Mouse (Mus musculus) hematopoietic stem cell, adult 5-6 weeks (primary cell): Measurements from ENCODE around the gene Lrba. TPM values are rescaled to one million over a fixed set of nuclear protein-coding genes. Genes with fewer than 3 reads are reported as not detected.

Experiments
- ATAC-seq, 2 experiments: fragments of 125-278 bp in 1 of 2; replicated peaks in 1 of 2; 2 replicates each; pipeline ENCODE4 v1.8.0; 2016 to 2017; ENCODE audit warnings: inconsistent platforms in 2 of 2, mild to moderate bottlenecking in 2 of 2, moderate number of reproducible peaks in 2 of 2, low read depth in 1 of 2, moderate TSS enrichment in 1 of 2; ENCODE audit not compliant: low FRiP score in 2 of 2, poor library complexity in 2 of 2, severe bottlenecking in 2 of 2, insufficient read depth in 1 of 2, low TSS enrichment in 1 of 2
- total RNA-seq: library from RNA; stranded (forward); fragments of 172-1452, 232-1000 nt; gene quantifications from 2 replicates; pipeline ENCODE4 v1.2.3, GENCODE M21; 2017

The Lrba gene
- total RNA-seq, 1 experiment from 2014 or later, result 51.5 TPM

GRCm38 (mm10) chr3:86541863-86542397, 317.4 kb downstream of the Lrba start:
- ATAC-seq, result no peak

GRCm38 (mm10) chr3:86544785-86545184, 320.3 kb downstream of the Lrba start:
- ATAC-seq, result no peak

GRCm38 (mm10) chr3:86545945-86546344, 321.5 kb downstream of the Lrba start:
- ATAC-seq, result no peak

- ATAC-seq, result peak; percentile 48 to 57
These were observed 322.2 kb downstream of the Lrba start for GRCm38 (mm10) chr3:86546471-86547250.

- peak; percentile 15 to 16; a peak in 1 of 4 replicates for ATAC-seq
These were observed 322.8 kb downstream of the Lrba start for GRCm38 (mm10) chr3:86547251-86547791.

- peak in 1 of 2 experiments; percentile 63; a peak in 3 of 4 replicates for ATAC-seq
These were observed 323.9 kb downstream of the Lrba start, which contains the start of gene Mab21l2 for GRCm38 (mm10) chr3:86548091-86549015. Mab21l2 (minus strand) TSS chr3:86548629.

- no peak for ATAC-seq
These were observed 326.0 kb downstream of the Lrba start for GRCm38 (mm10) chr3:86550301-86551010.

GRCm38 (mm10) chr3:86551011-86551728, 326.7 kb downstream of the Lrba start:
- ATAC-seq, result no peak

GRCm38 (mm10) chr3:86552170-86552569, 327.7 kb downstream of the Lrba start:
- no peak for ATAC-seq

GRCm38 (mm10) chr3:86558976-86559375, 334.5 kb downstream of the Lrba start:
- ATAC-seq, result no peak

- no peak for ATAC-seq
These were observed 335.2 kb downstream of the Lrba start for GRCm38 (mm10) chr3:86559635-86560034.

- no peak for ATAC-seq
These were observed 336.0 kb downstream of the Lrba start for GRCm38 (mm10) chr3:86560281-86561022.

GRCm38 (mm10) chr3:86561023-86561344, 336.5 kb downstream of the Lrba start:
- ATAC-seq, result no peak

- no peak; a peak in 1 of 4 replicates for ATAC-seq
These were observed 336.9 kb downstream of the Lrba start for GRCm38 (mm10) chr3:86561396-86561795.

GRCm38 (mm10) chr3:86567312-86567711, 342.8 kb downstream of the Lrba start:
- ATAC-seq, result no peak

GRCm38 (mm10) chr3:86571518-86571917, 347.0 kb downstream of the Lrba start:
- no peak for ATAC-seq
